Mouse (Mus musculus): Measurements from ENCODE around the gene Tnfrsf4.

DNA sequence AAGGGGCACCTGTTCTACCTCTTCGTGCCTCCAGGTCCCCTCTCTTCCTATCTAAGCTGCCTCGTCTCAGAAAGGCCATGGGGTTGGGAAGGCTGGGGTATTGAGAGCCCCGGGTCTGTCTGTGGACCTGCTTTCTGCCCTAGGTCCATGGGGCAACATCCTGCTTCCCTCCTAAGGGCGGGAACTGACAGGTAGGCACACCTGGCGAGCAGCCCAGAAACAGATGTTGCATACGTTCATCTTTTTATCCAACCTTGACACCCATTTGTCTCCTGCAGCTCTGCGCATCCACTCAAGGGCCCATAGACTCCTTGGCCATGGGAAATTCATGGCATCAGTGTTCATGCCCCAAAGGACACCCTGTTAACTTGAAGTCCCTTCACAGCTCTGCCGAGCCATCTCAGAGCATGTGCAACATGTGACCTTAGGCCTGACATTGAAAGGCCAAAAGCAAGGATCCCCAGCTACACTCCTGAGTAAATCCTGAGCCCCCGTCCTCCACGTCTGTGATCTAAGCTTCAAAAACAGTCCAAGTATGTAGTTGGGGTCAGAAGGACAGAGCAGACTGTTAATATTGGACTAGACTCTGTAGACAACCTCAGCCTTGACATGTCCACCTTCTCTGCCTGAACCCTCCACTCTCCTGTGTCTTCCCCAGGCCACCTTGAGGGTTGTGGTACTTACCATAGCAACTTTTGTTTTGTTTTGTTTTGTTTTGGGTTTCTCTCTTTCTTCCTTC is 51.7 kb downstream of the Tnfrsf4 start:
- TF ChIP-seq EP300 (IDR thresholded peaks at IDR 0.05) (no peak), CTCF (IDR thresholded peaks at IDR 0.05) (no peak)
